Mouse (Mus musculus) T-cell, adult 2 months (primary cell): ENCODE data around the gene Prorsd1.
"Not testable (repeated sequence)": the region's sequence is repeated elsewhere in the genome, so short reads cannot be mapped to it uniquely, and the experiment has no call there.

Experiments used
- DNase-seq: peaks from one replicate; pipeline ENCODE4 v3.0.0; 2022; ENCODE audit warnings: low spot score

Gene Prorsd1

GRCm38 (mm10) chr11:29514682-29515412, at the start of gene Prorsd1:
Prorsd1 (minus strand) TSS chr11:29515033.
- peak; percentile 91 for DNase-seq

- DNase-seq, result no peak
Observed at GRCm38 (mm10) chr11:29563406-29563805, 48.6 kb upstream of the Prorsd1 start.

DNA sequence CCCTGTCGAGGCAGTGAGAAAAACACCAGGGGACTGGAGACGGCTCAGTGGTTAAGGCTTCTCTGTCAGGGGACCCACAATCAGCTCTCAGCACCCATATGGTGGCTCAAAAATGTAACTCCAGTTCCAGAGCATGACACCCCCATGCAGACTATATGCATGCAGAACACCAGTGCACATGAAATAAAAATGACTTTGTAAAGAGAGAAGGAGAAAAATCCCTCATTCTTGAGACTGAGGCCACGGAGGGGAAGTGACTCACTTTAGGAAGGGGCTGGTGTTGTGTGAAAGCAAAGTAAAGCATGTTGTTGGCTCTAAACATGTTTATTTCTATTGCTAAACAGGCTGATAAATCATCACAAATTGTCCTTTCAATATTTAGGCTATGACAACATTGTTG, 46.2 kb upstream of the Prorsd1 start:
- DNase-seq, result no peak

- no peak for DNase-seq
Observed at GRCm38 (mm10) chr11:29560452-29560851, 45.6 kb upstream of the Prorsd1 start.

- no peak for DNase-seq
Observed at GRCm38 (mm10) chr11:29549425-29549778, 34.6 kb upstream of the Prorsd1 start.

- DNase-seq, result no peak
Observed at GRCm38 (mm10) chr11:29548504-29549424, 33.9 kb upstream of the Prorsd1 start.

DNA sequence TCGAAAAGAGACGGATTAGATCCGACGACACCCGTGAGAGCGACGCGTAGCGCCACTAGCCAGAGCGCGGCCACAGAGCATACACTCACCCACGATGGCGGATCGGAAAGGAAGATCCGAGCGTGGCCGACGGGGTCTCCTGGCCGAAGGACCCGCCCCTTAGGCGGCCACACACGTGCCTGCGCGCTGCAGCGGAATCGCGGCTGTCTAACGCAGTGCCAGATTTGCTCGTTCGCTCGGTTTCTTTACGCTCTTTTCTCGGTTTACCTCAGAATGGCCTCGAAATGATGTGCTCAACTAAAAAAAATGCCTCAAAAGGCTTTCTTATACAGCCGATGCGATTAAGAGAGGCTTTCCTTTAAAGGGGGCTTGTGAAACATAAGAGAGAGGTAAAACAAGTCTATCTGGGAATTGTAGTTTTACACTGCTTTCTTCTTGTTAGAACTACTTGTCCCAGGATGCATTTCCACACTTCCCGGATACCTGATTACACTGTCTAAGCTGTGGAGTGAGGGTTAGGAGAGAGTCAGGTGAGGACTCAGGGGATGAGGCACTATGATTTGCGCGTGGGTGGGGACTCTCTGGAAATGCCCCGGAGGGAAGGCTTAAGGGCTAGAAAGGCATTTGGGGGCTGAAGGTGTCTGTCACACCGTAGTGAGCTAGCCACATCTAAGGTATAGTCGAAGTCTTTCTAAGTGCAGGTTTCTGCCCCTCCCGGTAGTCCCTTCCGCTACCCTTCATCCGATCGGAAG, 33.1 kb upstream of the Prorsd1 start, which contains the start of the genes Clhc1 and Rps27a:
Gene Clhc1, plus strand, starts transcription at position 199 of the 752 bp plus-strand sequence.
Gene Rps27a, minus strand, starts transcription at position 358 of the 752 bp plus-strand sequence.
- peak; percentile 91 for DNase-seq

DNA sequence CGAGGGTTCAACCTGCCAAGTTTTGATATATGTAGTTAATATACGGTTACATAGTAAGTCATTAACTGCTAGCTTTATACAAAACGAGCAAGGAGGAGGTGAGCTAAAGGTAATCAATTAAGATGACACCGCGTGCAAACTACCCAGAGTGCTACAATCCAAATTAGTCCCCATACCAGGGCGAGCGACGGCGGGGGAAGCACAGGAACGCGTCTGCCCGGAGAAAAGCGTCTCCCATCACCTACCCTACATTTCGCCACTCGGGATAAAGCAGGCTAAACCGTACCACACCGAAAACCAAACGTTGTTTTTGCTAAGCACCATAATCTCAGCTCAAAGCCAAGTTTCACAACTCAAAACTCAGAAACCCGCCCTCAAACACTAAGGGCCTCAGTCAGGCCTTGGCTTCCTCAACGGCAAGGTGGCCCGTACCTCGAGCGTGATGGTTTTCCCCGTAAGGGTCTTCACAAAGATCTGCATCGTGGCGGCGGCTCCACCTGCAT, 32.5 kb upstream of the Prorsd1 start:
- DNase-seq, result no peak

DNA sequence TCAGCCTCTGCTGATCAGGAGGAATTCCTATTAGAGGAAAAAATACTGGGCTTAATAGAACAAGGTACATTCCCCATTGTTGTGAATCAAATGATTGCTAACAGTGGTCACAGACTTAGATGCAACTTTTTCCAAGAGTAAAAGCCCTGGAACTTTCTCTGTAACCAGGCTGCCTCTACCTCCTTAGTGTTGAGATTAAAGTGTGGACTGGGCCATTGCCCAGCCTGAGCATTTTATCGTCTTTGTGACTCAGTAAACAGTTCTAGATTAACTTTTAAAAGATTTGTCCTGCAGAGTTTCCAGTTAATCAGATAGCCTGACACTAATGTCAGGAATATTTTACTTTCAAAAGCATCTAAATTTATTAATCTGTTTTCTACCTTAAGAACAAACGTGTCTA, 31.9 kb upstream of the Prorsd1 start:
- DNase-seq, result no peak

GRCm38 (mm10) chr11:29546297-29546696, 31.5 kb upstream of the Prorsd1 start:
- DNase-seq, result not testable (repeated sequence)

DNA sequence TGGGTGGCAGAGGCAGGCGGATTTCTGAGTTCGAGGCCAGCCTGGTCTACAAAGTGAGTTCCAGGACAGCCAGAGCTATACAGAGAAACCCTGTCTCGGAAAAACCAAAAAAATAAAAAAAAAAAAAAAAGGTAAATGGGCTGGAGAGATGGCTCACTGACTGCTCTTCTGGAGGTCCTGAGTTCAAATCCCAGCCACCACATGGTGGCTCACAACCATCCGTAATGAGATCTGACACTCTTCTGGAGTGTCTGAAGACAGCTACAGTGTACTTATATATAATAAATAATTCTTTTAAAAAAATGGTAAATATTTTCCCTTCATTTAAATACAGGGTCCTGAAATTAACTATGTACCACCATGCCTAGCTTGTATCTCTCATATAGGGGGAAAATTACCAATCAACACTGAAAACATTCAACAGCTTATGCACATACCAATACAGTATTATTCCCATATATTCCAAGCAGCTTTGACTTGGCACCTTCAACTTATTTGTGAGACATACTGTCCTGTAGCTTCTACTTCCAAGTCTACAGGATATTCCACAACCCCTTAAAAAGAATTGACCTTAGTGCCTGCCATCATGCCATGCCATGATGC, 30.4 kb upstream of the Prorsd1 start:
- DNase-seq, result not testable (repeated sequence)

DNA sequence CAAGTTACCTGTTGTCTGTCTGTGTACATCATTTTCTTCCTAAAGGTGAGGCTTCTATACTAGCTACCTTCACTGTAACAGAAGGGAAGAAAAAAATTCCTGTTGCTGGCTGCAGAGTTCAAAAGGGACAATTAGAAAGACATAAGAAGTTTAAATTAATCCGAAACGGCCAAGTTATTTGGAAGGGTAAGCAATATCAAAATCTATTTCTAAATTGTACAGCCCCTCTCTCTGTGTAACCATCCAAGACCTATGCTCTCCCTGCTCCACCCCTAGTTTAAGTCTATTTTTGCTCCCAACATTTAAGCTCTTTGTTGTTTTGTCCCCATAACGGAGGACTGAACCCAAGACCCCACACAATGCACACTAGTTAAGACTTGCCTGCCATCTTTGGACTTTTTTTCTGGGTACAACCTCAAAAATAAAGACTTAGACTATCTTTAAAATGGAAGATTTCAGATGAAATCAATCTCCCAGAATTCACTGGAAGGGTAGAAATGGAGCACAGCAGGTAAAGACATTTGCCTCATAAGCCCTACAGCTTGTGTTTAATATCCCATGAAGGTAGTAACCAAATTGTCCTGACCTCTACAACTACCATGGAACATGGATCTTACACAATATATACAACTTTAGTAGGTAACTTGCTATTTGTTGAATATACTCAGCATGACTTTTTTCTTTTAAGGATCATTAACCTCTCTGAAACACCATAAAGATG, 29.6 kb upstream of the Prorsd1 start:
- DNase-seq, result no peak

DNA sequence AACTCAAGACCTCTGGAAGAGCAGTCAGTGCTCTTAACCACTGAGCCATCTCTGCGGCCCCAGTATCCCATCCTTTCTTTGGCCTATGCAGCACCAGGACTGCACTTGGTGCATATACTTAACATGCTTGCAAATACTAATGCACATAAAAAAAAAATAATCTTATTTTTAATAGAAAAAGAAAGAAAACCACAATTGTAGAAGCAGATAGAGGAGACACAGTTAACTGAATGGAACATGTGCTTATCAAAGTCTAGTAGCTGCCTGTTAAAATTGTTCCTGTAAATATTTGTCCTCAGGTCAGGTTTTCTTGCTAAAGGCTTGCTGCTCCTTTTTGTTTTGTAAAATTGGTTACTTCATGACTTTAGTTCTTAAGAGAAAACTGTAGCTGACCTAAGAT, 23.4 kb upstream of the Prorsd1 start:
- DNase-seq, result no peak

GRCm38 (mm10) chr11:29525988-29526794, 11.4 kb upstream of the Prorsd1 start, which contains the start of gene Mtif2:
Mtif2 (plus strand) TSS chr11:29526408.
- DNase-seq, result peak; percentile 56

DNA sequence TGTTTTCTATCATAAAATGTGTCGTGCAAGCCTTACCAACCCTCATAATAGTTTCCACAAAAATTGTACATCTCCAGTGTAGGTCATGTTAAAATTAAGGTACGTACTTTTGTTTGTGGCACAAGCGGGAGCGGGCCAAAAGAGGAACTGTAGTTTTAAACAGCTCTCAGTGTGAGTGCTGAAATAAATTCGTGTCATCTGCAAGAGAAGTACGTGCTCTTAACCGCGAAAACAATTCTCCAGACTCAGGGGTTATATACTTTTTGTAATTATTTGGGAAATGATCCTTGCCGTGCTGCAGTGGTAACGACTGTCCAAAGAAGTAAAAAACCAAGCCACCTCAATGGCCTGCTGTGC, 530 bp downstream of the Prorsd1 start:
- no peak for DNase-seq

DNA sequence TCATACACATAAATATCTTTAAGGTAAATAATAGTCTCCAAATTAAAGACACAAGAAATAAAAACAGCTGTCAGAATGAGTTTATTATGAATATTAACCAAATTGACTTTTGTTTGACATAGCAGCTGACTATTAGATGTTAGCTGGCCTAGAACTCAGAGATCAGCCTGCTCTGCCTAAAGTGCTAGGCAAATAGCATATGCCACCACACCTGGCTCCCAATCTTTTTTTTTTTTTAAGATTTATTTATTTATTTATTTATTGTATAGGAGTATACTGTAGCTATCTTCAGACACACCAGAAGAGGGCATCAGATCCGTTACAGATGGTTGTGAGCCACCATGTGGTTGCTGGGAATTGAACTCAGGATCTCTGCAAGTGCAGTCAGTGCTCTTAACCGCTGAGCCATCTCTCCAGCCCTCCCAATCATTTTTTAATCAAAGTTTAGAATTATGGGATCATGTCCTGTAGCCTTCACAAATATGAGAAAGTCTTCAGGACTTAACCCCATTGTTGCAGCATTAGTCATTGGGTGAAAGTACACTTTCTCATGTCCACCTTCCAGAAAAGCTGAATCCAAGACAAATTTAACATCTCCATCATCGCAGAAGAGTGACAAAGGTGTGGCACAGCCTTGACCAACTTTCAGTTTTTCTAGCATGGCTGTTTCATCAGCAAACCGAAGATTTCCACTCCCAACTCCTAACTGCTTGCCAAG, 1.9 kb downstream of the Prorsd1 start:
- DNase-seq, result no peak

DNA sequence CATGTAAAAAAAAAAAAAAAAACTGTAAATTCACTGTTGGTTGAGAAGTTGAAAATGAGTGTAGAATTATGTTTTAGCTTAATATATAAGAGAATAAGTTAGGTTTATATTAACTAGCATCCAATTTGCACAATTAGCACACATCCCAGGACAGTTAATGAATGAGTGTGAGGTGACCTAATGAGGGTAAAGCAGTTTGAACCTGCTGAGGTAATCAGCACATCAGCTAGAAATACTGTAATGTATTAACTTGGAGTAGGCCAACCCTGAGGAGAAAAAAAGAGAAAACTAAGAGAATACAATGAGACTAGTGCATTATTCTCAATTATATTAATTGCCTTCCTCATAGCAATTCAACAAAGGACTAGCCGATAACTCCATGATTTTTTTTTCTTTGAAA, 5.4 kb downstream of the Prorsd1 start:
- no peak for DNase-seq

GRCm38 (mm10) chr11:29504899-29505625, 9.8 kb downstream of the Prorsd1 start:
- DNase-seq, result no peak
